Mouse (Mus musculus) liver, adult 2 months (tissue): ENCODE results near the gene Supt7l.

ENCODE experiments used
- CTCF ChIP-seq: fragments of 200-500 bp; IDR thresholded peaks from 2 replicates; pipeline ENCODE4 v1.5.1; 2011; ENCODE audit warnings: low read depth, low read length, control low read depth
- POLR2A ChIP-seq: fragments of 200-500 bp; IDR thresholded peaks from 2 replicates; pipeline ENCODE4 v1.6.1; 2011; ENCODE audit warnings: low read length, control low read depth; ENCODE audit not compliant: insufficient read depth; ENCODE audit errors: extremely low read depth

DNA sequence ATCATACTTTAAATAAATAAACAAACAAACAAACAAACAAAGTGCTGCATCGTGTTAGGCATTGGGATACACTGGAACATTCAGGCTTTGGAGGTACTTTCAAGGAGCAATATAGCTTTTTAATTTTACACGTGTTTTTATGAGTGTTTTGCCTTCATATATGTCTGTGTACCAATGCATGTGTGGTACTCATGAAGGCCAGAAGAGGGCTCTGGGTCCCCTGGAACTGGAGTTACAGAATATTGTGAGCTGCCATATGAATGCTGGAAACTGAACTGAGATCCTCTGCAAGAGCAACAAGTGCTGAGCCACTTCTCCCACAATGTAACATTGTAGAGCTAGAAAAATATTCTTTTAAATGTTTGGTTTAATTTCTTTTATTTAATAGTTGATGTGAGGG, 7.6 kb upstream of the Supt7l start:
- TF ChIP-seq CTCF (no peak), POLR2A (no peak)
